Mouse (Mus musculus) neural tube, embryonic 12.5 days (tissue): ENCODE measurements around the gene Mrnip. TPM values are rescaled to one million over a fixed set of nuclear protein-coding genes. Genes with fewer than 3 reads are reported as not detected.

ENCODE experiments used
- microRNA-seq: library from miRNA; unstranded; fragments of <30 nt; microRNA quantifications from one replicate; pipeline ENCODE4, GENCODE M21; 2017
- polyA plus RNA-seq: library from polyadenylated mRNA; unstranded; fragments of >200 nt; fragmentation: Nextera tagmentation; extraction: Ambion mirVana; gene quantifications from 2 replicates; pipeline ENCODE4 v1.2.1, GENCODE M21; 2016

Gene Mrnip
- polyA plus RNA-seq, 1 experiment from 2014 or later: 22.4 TPM

Small RNA genes lying within 50 kb of the gene (microRNA-seq; reads per million reads assigned to microRNA genes)
- gene Mir6919: not detected

Other genes starting within 250 kb of the Mrnip start
- 71.9 and 75.0 TPM in 2 replicates for gene Rnf130, start 149.1 kb upstream of the Mrnip start, polyA plus RNA-seq
- gene Tbc1d9b, start 43.0 kb upstream of the Mrnip start, polyA plus RNA-seq: 39.8 and 47.3 TPM in 2 replicates
- gene Sqstm1, start 36.4 kb downstream of the Mrnip start, polyA plus RNA-seq: 241 and 245 TPM in 2 replicates
- gene Mgat4b, start 36.4 kb downstream of the Mrnip start, polyA plus RNA-seq: 57.1 and 57.2 TPM in 2 replicates
- gene Ltc4s, start 64.2 kb downstream of the Mrnip start, polyA plus RNA-seq: 0.32 and 1.4 TPM in 2 replicates
- gene Maml1, start 117.9 kb downstream of the Mrnip start, polyA plus RNA-seq: 6.4 and 7.3 TPM in 2 replicates
- gene Canx, start 151.2 kb downstream of the Mrnip start, polyA plus RNA-seq: 277 and 291 TPM in 2 replicates
- gene Cby3, start 180.0 kb downstream of the Mrnip start, polyA plus RNA-seq: 0.31 TPM in 1 of 2 replicates, not detected in the other
- gene Hnrnph1, start 202.5 kb downstream of the Mrnip start, polyA plus RNA-seq: 635 and 665 TPM in 2 replicates